Mouse (Mus musculus) liver, embryonic 11.5 days (tissue): ENCODE results near the gene Ucp2. TPM values are rescaled to one million over a fixed set of nuclear protein-coding genes. Genes with fewer than 3 reads are reported as not detected.
A peak's percentile ranks its signal among the peaks of the same experiment; 100 is the strongest.

Source experiments
- ATAC-seq: fragments of 200-750 bp; cut with Nextera tagmentation; replicated peaks from 2 replicates; pipeline ENCODE4 v1.8.0; 2017; ENCODE audit warnings: moderate number of reproducible peaks, mild to moderate bottlenecking, moderate TSS enrichment, moderate library complexity; ENCODE audit not compliant: low FRiP score
- DNase-seq: peaks from one replicate; pipeline ENCODE4 v3.0.0-alpha.2; 2017; ENCODE audit warnings: low spot score
- H3K27ac ChIP-seq: fragments of 300-500 bp; sonication (generic); 2 replicates; pipeline ENCODE4 v1.5.1; 2014; ENCODE audit warnings: mild to moderate bottlenecking, low read depth, low read length, control low read depth
- H3K27me3 ChIP-seq: fragments of 300-500 bp; sonication (generic); replicated peaks from 2 replicates; pipeline ENCODE4 v1.6.1; 2014; ENCODE audit warnings: low read length, mixed read lengths; ENCODE audit not compliant: control insufficient read depth, insufficient read depth
- H3K36me3 ChIP-seq: fragments of 300-500 bp; sonication (generic); 2 replicates; pipeline ENCODE4 v1.6.1; 2014; ENCODE audit warnings: mild to moderate bottlenecking, low read length, moderate library complexity, mixed read lengths; ENCODE audit not compliant: control insufficient read depth, insufficient read depth
- H3K4me1 ChIP-seq: fragments of 300-500 bp; sonication (generic); replicated peaks from 2 replicates; pipeline ENCODE4 v1.6.1; 2014; ENCODE audit warnings: low read length, mixed read lengths; ENCODE audit not compliant: control insufficient read depth, insufficient read depth
- H3K4me2 ChIP-seq: fragments of 300-500 bp; sonication (generic); 2 replicates; pipeline ENCODE4 v1.6.1; 2014; ENCODE audit warnings: mild to moderate bottlenecking, control low read depth, moderate library complexity
- H3K4me3 ChIP-seq: fragments of 300-500 bp; sonication (generic); 2 replicates; pipeline ENCODE4 v1.5.1; 2014; ENCODE audit warnings: low read depth, low read length, control low read depth
- H3K9ac ChIP-seq: fragments of 300-500 bp; sonication (generic); 2 replicates; pipeline ENCODE4 v1.6.1; 2014; ENCODE audit warnings: low read depth, low read length, control low read depth
- H3K9me3 ChIP-seq: fragments of 300-500 bp; sonication (generic); 2 replicates; pipeline ENCODE4 v1.6.1; 2016; ENCODE audit warnings: low read length, inconsistent platforms, mixed read lengths; ENCODE audit not compliant: control insufficient read depth
- WGBS: fragments of 180-500 bp; shearing (Covaris S2); extraction: QIAGEN DNeasy Blood & Tissue Kit; methylation state at CpG from one replicate; pipeline ENCODE4 v1.1.7; 2014; 5-methylcytosine and 5-hydroxymethylcytosine counted together
- polyA plus RNA-seq: library from polyadenylated mRNA; unstranded; fragments of >200 nt; fragmentation: Nextera tagmentation; extraction: Ambion mirVana; gene quantifications from 2 replicates; pipeline ENCODE4 v1.2.1, GENCODE M21; 2014

Ucp2 gene
- polyA plus RNA-seq, 1 experiment from 2014 or later: 491 TPM

DNA sequence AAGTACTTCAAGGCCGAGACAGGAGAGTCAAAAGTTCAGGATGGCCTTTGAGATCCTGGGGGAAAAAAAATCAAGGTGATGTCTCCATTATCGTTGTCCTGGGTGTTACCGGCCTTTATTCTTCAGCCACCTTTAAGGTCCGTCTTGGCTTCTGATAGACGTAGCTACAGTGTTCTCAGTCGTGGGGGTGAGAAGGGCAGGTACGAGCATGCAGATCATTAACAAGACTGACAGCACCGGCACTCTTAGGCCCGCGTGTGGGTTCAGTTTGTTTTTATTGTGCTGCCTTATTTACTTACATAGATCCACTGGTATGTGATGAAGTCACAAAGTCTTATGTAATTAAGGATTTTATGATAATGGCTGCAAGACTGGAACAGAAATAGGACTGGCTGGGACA lies 29.4 kb upstream of the Ucp2 start:
- DNase-seq: no peak
- peak overlapping the region; percentile 71 for H3K9ac ChIP-seq
- H3K9me3 ChIP-seq: no peaks in the 10 kb centered on the region
- WGBS: 73% methylated on average over 10 of the region's 10 CpGs
- H3K4me1 ChIP-seq: peaks cover 57% of the 10 kb centered on the region
- ATAC-seq: no peak
- peaks cover 8% of the 10 kb centered on the region; the same call in 1 of the 2 replicates for H3K36me3 ChIP-seq
- no peak overlapping the region for H3K4me3 ChIP-seq
- H3K27me3 ChIP-seq: no peaks in the 10 kb centered on the region
- H3K27ac ChIP-seq: peak overlapping the region; percentile 99
- H3K4me2 ChIP-seq: peak overlapping the region; percentile 75

DNA sequence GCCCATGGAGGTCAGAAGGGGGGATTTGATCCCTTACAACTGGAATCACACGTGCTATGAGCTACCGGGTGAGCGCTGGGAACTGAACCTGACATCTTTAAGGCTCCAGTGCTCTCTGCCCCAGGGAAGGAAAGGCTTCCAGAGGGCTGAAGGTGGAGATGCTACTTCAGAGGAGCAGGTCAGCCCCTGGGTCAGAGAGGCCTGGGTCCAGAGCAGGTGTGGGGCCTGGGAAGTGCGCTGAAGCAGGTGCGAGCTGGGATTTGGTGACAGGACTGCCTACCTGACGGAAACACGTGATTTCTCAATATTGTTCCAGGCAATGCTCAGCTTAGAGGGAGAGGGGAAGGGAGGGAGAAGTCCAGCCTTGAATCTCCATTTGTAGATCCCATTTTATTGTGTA lies 28.9 kb upstream of the Ucp2 start:
- H3K4me3 ChIP-seq: no peak overlapping the region
- H3K4me2 ChIP-seq: peak overlapping the region; percentile 75
- ATAC-seq: no peak
- peaks cover 8% of the 10 kb centered on the region; the same call in 1 of the 2 replicates for H3K36me3 ChIP-seq
- peak overlapping the region; percentile 99 for H3K27ac ChIP-seq
- 92% methylated on average over 7 of the region's 7 CpGs for WGBS
- no peaks in the 10 kb centered on the region for H3K27me3 ChIP-seq
- H3K9ac ChIP-seq: peak overlapping the region; percentile 71
- H3K4me1 ChIP-seq: peaks cover 60% of the 10 kb centered on the region
- DNase-seq: no peak
- no peaks in the 10 kb centered on the region for H3K9me3 ChIP-seq

DNA sequence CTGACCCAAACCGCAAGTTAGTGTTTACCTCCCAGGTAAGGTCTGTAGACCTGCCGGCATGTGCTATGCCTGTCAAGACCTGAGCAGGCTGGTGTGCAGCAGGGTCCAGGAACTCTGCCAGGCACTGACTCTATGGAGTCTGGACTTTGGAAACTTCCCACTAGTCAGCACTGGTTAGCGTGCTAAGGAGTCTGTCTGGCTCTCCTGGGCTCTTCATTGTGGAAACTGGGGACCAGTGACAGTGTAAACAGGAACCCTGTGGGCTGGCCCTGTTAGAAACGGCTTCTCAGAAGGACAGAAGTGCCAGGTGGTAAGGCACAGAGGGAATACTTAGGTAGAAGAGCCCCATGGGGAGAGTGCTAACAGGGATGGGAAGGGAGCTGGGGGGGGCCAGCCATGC lies 27.9 kb upstream of the Ucp2 start:
- 62% methylated on average over 4 of the region's 4 CpGs for WGBS
- H3K9ac ChIP-seq: peak overlapping the region; percentile 71

DNA sequence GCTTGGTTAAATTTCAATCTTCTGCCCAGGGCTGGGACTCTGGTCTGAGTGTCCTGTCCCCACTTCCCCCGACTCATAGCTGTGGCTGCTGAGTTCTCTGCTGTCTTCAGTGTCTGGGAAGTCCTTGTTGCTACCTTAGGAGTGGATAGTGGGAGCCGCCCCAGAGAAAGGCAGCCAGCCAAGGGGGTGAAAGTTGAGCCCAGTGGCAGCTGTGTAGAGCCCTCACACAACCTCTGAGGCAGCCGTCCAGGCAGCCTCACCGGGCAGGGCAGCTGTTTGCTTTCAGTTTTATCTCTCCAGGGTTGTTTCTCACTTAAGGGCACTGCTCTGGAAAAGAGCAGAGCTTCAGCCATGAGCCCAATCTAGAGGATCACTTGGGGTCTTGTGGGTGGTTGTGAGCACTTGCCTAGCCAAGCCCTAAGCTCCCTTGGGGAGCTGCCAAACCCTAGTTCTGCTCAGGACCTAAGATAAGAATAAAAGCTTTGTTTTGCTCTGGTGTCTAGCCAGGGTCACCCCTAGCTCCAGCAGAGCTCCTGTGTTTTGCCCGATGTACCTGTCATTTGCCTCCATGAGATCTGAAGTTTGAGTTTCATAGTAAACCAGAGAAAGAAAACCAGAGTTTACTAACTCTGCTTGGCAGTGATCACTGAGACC lies 27.4 kb upstream of the Ucp2 start:
- Histone ChIP-seq H3K4me1 (peaks cover 62% of the 10 kb centered on the region), H3K4me2 (peak overlapping the region; percentile 75), H3K9ac (peak overlapping the region; percentile 71), H3K36me3 (peaks cover 2% of the 10 kb centered on the region), H3K27ac (peak overlapping the region; percentile 99), H3K27me3 (no peaks in the 10 kb centered on the region), H3K4me3 (peak overlapping the region; percentile 45), H3K9me3 (no peaks in the 10 kb centered on the region)
- ATAC-seq (no peak), DNase-seq (no peak)
- 31% methylated on average over 5 of the region's 5 CpGs for WGBS

More for the DNA sequence above, 27.9 kb upstream of the Ucp2 start:
- H3K4me1 ChIP-seq: peaks cover 62% of the 10 kb centered on the region
- peak overlapping the region; percentile 45 for H3K4me3 ChIP-seq
- H3K4me2 ChIP-seq: peak overlapping the region; percentile 75
- no peaks in the 10 kb centered on the region for H3K27me3 ChIP-seq
- H3K36me3 ChIP-seq: peaks cover 2% of the 10 kb centered on the region
- peak overlapping the region; percentile 99 for H3K27ac ChIP-seq
- ATAC-seq: no peak
- H3K9me3 ChIP-seq: no peaks in the 10 kb centered on the region
- DNase-seq: no peak

DNA sequence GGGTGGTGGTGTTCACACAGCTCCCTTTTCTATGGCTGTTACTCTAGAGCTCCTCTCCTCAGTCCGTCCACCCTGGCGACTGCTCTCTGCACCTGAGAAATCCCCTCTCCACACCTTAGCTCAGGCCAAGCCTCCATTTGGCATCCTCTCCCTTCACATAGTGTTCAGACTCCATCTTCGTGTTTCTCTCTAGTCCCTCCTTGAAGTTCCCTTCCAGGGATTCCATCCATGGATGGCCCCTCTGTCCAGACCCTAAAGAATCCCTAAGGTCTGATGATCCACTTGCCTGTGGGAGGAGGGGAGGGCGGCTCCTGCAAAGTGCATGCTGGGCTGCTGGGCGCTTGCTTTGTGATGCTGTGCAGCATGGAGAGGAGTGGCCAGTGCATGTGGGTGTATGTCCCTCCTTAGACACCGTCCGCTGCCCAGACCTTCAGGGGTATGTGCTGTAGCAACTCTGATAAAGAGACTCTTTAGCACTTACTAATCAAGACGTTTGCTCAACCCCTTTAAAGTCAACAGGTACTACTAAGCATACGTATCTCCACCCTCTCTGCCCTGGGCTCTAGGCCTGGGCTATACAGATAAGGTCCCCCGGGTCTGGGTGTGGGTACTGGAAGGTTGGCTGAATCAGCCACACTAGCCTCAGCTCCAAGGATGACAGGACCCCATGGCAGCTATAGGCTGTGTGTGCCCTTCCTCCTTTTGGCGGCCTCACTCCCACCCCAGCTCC lies 26.2 kb upstream of the Ucp2 start:
- H3K27ac ChIP-seq: peak overlapping the region; percentile 99
- H3K36me3 ChIP-seq: peaks cover 2% of the 10 kb centered on the region
- no peaks in the 10 kb centered on the region for H3K27me3 ChIP-seq
- DNase-seq (peak; percentile 73), ATAC-seq (peak; percentile 97)
- peak overlapping the region; percentile 75 for H3K4me2 ChIP-seq
- no peaks in the 10 kb centered on the region for H3K9me3 ChIP-seq
- peak overlapping the region; percentile 71 for H3K9ac ChIP-seq
- H3K4me1 ChIP-seq: peaks cover 59% of the 10 kb centered on the region
- H3K4me3 ChIP-seq: peak overlapping the region; percentile 45
- WGBS: 48% methylated on average over 11 of the region's 11 CpGs

DNA sequence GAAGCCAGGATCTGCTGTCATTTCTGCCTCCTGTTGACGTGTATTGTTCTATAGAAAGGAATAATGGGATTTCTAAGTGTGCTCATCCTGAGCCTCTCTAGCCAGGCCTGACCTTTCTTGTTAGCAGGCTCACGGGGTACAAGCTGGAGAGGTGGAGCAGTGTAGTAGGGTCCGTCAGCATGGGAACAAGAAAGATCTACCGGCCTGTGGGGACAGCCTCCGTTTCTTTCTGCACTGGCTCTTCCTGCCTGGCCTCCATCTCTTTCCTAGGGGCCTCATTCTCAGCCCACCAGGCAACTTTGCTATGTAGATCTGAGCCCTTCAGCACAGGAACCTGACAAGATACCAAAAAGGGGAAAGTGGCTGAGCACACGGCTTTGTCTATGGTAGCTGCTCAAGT lies 24.4 kb upstream of the Ucp2 start:
- WGBS: 82% methylated on average over 6 of the region's 6 CpGs
- Histone ChIP-seq H3K36me3 (peaks cover 2% of the 10 kb centered on the region), H3K9me3 (no peaks in the 10 kb centered on the region), H3K4me2 (no peak overlapping the region), H3K4me1 (peaks cover 46% of the 10 kb centered on the region), H3K9ac (no peak overlapping the region), H3K4me3 (no peak overlapping the region), H3K27ac (no peak overlapping the region; the same call in 1 of the 2 replicates), H3K27me3 (no peaks in the 10 kb centered on the region)
- ATAC-seq: no peak
- DNase-seq: no peak

DNA sequence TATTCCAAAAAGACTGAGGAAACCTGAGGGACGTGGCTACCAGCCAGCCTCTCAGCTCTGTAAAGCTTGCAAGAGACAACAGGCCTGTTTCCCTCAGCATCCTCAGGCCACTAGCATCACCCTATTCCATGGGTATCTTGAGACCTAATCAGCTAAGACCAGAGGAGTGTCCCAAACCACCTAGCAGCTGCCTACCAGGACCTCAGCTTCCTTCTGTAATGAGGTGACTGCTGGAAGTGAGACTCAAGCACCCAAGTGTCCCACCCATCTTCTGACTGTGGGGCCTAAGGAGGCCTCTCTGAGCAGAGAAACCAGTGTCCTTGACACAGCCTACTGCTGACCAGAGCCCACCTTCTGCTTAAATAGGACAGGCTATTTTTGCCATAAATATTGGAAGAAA lies 23.6 kb upstream of the Ucp2 start:
- ATAC-seq (no peak), DNase-seq (no peak)
- Histone ChIP-seq H3K9ac (0 out of 2 replicates have a peak overlapping the region, but pooled peaks have one; percentile 39), H3K36me3 (peaks cover 2% of the 10 kb centered on the region), H3K27ac (no peak overlapping the region), H3K27me3 (no peaks in the 10 kb centered on the region), H3K4me3 (no peak overlapping the region), H3K4me1 (peaks cover 40% of the 10 kb centered on the region), H3K9me3 (no peaks in the 10 kb centered on the region), H3K4me2 (no peak overlapping the region)
- 67% methylated on average over 1 of the region's 1 CpGs for WGBS

DNA sequence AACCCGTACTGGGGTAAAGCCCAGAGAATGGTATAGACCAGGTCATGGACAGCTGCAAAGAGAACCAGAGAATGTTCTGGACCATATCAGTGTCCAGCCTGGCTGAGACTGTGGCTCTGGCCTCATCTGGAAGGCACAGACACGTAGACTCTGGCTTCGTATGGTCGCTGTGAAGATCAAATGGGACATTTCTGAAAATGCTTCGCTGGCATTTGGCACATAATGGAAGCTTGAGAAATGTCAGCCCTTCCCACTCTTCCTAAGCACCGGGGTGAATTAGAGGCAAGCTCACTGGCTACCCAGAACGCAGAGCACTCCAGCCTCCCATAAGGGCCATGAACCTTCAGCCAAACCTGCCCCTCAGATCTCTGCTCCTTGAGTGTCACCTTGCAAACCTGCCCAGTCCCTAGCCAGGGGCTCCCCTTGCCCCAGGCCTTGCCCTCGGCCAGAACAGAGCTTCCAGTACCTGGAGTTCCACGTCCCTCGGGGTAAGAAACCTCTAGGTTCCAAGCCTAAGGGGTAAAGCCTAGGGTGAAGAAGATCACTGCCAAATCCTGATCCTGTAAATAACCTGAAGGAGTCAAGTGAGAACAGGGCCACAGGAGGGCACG lies 22.2 kb upstream of the Ucp2 start:
- no peaks in the 10 kb centered on the region for H3K27me3 ChIP-seq
- no peak overlapping the region for H3K9ac ChIP-seq
- no peak overlapping the region for H3K4me2 ChIP-seq
- no peaks in the 10 kb centered on the region for H3K9me3 ChIP-seq
- WGBS: 89% methylated on average over 11 of the region's 11 CpGs
- no peak overlapping the region for H3K4me3 ChIP-seq
- no peak for ATAC-seq
- H3K36me3 ChIP-seq: peaks cover 2% of the 10 kb centered on the region
- H3K4me1 ChIP-seq: peaks cover 26% of the 10 kb centered on the region
- no peak overlapping the region for H3K27ac ChIP-seq
- no peak for DNase-seq
